8 mouse cellular contexts compared by ENCODE assay signal in genomic region chr14:117895539-117895912, GRCm38 (mm10).
DNase-seq lines count a peak whose midpoint lies in the region; ATAC-seq and TF ChIP-seq lines count a peak whose summit lies in the region.

No protein-coding gene starts in this region.

- H3K9ac ChIP-seq in intestine, embryonic 14.5 days (ENCODE audit: low read length), result no peak overlapping the region
- no peak overlapping the region for H3K9ac ChIP-seq in intestine, postnatal 0 days (ENCODE audit: low read depth, low read length)

- no peak for ATAC-seq in intestine, embryonic 14.5 days (replicated peaks; ENCODE audit: low FRiP score, low TSS enrichment, low read depth)
- ATAC-seq in intestine, postnatal 0 days, result no peak

- H3K4me2 ChIP-seq in intestine, embryonic 14.5 days (ENCODE audit: low read length), result peak overlapping the region; percentile 36
- no peak overlapping the region for H3K4me2 ChIP-seq in intestine, postnatal 0 days (replicated peaks; ENCODE audit: low read depth)

- no peak for DNase-seq in intestine, embryonic 14.5 days (ENCODE audit: low spot score)
- peak; percentile 19 to 70 for DNase-seq in frontal cortex, adult 2 months (ENCODE audit: extremely low spot score in 1 of 2, low spot score in 1 of 2)
- peak; percentile 50 to 51 for DNase-seq in left cerebral cortex, postnatal 10 days (ENCODE audit: extremely low spot score in 1 of 2, low spot score in 2 of 2)
- peak; percentile 40 for DNase-seq in right cerebral cortex, postnatal 4 days
- no peak for DNase-seq in thymus, postnatal 25 days
- DNase-seq in natural killer cell, adult 2 months (ENCODE audit: low spot score in 2 of 2), result no peak
- no peak for DNase-seq in adipocyte (ENCODE audit: low spot score)

- H3K9me3 ChIP-seq in intestine, embryonic 14.5 days (ENCODE audit: control insufficient read depth, low read length), result no peaks in the 10 kb centered on the region
- H3K9me3 ChIP-seq in intestine, postnatal 0 days (ENCODE audit: control insufficient read depth), result no peaks in the 10 kb centered on the region

- H3K4me1 ChIP-seq in intestine, embryonic 14.5 days (replicated peaks; ENCODE audit: control insufficient read depth, insufficient read depth, low read length), result no peaks in the 10 kb centered on the region; the same call in none of the 2 replicates
- no peaks in the 10 kb centered on the region for H3K4me1 ChIP-seq in intestine, postnatal 0 days (replicated peaks; ENCODE audit: control insufficient read depth, insufficient read depth, low read length)

- 54% methylated on average over 16 of the region's 16 CpGs for WGBS in intestine, embryonic 14.5 days
- WGBS in intestine, postnatal 0 days, result 80% methylated on average over 16 of the region's 16 CpGs

- peak overlapping the region; percentile 2; the same call in 1 of the 2 replicates for H3K4me3 ChIP-seq in intestine, embryonic 14.5 days (ENCODE audit: low read depth, low read length)
- H3K4me3 ChIP-seq in intestine, postnatal 0 days (ENCODE audit: low read depth, low read length), result no peak overlapping the region

- no peak for TF ChIP-seq CTCF in intestine, postnatal 0 days (IDR thresholded peaks at IDR 0.05; ENCODE audit: low read depth)

- intact Hi-C loops in left cerebral cortex, postnatal 10 days (cut with DNase I), result no loop called here

- no peak overlapping the region; the same call in 1 of the 2 replicates for H3K27ac ChIP-seq in intestine, embryonic 14.5 days (ENCODE audit: low read depth)
- H3K27ac ChIP-seq in intestine, postnatal 0 days (ENCODE audit: low read depth, low read length), result no peak overlapping the region

- no peaks in the 10 kb centered on the region for H3K36me3 ChIP-seq in intestine, embryonic 14.5 days (ENCODE audit: control insufficient read depth, insufficient read depth, low read length)
- no peaks in the 10 kb centered on the region for H3K36me3 ChIP-seq in intestine, postnatal 0 days (ENCODE audit: control insufficient read depth, insufficient read depth)

- H3K27me3 ChIP-seq in intestine, embryonic 14.5 days (replicated peaks; ENCODE audit: control insufficient read depth, insufficient read depth, low read length), result no peaks in the 10 kb centered on the region
- H3K27me3 ChIP-seq in intestine, postnatal 0 days (replicated peaks; ENCODE audit: control insufficient read depth, insufficient read depth, low read length), result no peaks in the 10 kb centered on the region

Comparison
In these comparisons a context has a peak if more than half of its experiments do, and no peak if none do; other contexts are left out.
1. DNase-seq: peak in frontal cortex, adult 2 months (2 of 2), left cerebral cortex, postnatal 10 days (2 of 2) and right cerebral cortex, postnatal 4 days (single experiment); none in intestine, embryonic 14.5 days (single experiment), thymus, postnatal 25 days (single experiment), natural killer cell, adult 2 months (0 of 2) and adipocyte (single experiment).